Mouse (Mus musculus): ENCODE data around the gene Cep57. TPM values are rescaled to one million over a fixed set of nuclear protein-coding genes. Genes with fewer than 3 reads are reported as not detected.

Cep57 gene
- polyA plus RNA-seq, 2 experiments, result 26.2 to 34.5 TPM

DNA sequence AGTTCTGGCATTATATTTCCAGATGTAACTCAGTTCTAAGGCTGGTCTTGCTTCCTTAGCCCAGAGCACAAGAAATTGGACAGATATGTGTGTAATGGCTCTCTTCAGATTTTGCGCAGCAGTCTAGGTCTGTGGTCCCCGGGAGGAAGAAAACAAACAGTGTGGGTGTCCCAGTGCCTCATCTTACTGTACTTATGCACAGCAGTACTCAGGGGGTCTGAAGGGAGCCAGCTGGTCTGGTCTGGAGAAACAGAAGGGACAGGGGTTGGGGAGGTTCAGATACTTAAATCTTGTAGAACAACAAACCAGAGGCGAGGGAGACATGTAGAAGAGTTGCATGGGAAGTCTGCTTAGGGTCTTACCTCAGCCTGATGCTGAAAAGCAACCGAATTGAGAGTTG, 29.9 kb upstream of the Cep57 start:
- 66% methylated on average over 4 of the region's 4 CpGs for WGBS (ENCODE audit: insufficient replicate concordance)
- TF ChIP-seq CTCF (IDR thresholded peaks at IDR 0.05; ENCODE audit: low read depth), result no peak
- ATAC-seq (ENCODE audit: insufficient read depth) (no peak), DNase-seq (ENCODE audit: low read depth in 3 of 3, low spot score in 3 of 3) (no peak)
- Histone ChIP-seq H3K27me3 (ENCODE audit: control insufficient read depth, insufficient read depth, low read length) (no peaks in the 10 kb centered on the region), H3K36me3 (replicated peaks; ENCODE audit: control insufficient read depth, insufficient read depth, low read depth) (no peaks in the 10 kb centered on the region), H3K4me3 (ENCODE audit: insufficient read depth in 1 of 2, low read depth in 2 of 2, low read length in 2 of 2) (no peak overlapping the region), H3K9me3 (ENCODE audit: control insufficient read depth, low read length) (no peaks in the 10 kb centered on the region), H3K4me2 (ENCODE audit: low read depth) (no peak overlapping the region), H3K27ac (no peak overlapping the region), H3K9ac (replicated peaks) (no peak overlapping the region), H3K4me1 (replicated peaks; ENCODE audit: control insufficient read depth in 2 of 2, insufficient read depth in 2 of 2, low read length in 1 of 2) (no peaks in the 10 kb centered on the region)

DNA sequence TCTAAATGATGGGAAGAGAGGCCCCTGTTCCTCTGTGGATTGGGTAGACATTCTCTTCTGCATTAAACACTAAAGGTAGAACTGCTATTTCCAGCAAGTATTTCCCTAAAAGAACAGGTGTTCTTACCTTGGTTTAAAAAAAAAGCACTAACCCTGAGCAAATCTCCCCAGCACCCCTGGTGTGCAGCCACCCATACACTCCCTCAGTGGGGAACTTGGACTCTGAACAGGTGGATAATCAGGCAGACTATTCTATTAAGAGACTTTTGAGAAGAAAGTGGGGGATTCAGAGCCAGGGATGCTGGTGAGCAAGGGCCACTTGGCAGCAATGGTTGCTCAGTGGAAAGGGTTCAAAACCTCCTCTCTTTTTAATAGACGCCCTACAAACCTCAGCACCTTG, 29.3 kb upstream of the Cep57 start:
- WGBS (ENCODE audit: insufficient replicate concordance), result 63% methylated on average over 1 of the region's 1 CpGs
- Histone ChIP-seq H3K36me3 (replicated peaks; ENCODE audit: control insufficient read depth, insufficient read depth, low read depth) (no peaks in the 10 kb centered on the region), H3K4me2 (ENCODE audit: low read depth) (no peak overlapping the region), H3K4me1 (replicated peaks; ENCODE audit: control insufficient read depth in 2 of 2, insufficient read depth in 2 of 2, low read length in 1 of 2) (no peaks in the 10 kb centered on the region), H3K27ac (no peak overlapping the region), H3K9me3 (ENCODE audit: control insufficient read depth, low read length) (no peaks in the 10 kb centered on the region), H3K9ac (replicated peaks) (no peak overlapping the region), H3K4me3 (ENCODE audit: insufficient read depth in 1 of 2, low read depth in 2 of 2, low read length in 2 of 2) (no peak overlapping the region), H3K27me3 (ENCODE audit: control insufficient read depth, insufficient read depth, low read length) (no peaks in the 10 kb centered on the region)
- TF ChIP-seq CTCF (IDR thresholded peaks at IDR 0.05; ENCODE audit: low read depth) (no peak), EP300 (IDR thresholded peaks at IDR 0.05; ENCODE audit: low read depth) (no peak)
- ATAC-seq (ENCODE audit: insufficient read depth) (no peak), DNase-seq (ENCODE audit: low read depth in 3 of 3, low spot score in 3 of 3) (no peak)

DNA sequence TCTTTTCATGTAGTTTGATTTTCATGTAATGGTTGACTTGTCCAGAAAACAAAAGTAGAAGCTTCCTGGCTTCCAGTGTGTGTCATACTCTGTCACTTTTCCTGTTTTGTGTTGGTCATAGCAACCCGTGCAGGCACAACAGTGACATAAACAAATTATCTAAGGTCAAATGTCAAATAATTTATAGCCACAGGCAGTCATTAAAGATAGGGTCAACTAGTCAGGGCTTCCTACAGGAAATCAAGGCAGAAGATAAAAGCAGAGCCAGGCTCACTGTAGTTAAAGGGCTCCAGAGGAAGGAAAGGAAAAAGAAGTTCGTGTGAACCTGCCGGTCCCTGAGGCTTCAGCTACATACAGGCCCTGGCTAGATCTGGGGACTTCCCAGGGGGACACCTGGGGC, 27.0 kb upstream of the Cep57 start:
- Histone ChIP-seq H3K36me3 (replicated peaks; ENCODE audit: control insufficient read depth, insufficient read depth, low read depth) (no peaks in the 10 kb centered on the region), H3K4me3 (ENCODE audit: insufficient read depth in 1 of 2, low read depth in 2 of 2, low read length in 2 of 2) (no peak overlapping the region), H3K27ac (no peak overlapping the region), H3K4me1 (replicated peaks; ENCODE audit: control insufficient read depth in 2 of 2, insufficient read depth in 2 of 2, low read length in 1 of 2) (no peaks in the 10 kb centered on the region), H3K9ac (replicated peaks) (no peak overlapping the region), H3K27me3 (ENCODE audit: control insufficient read depth, insufficient read depth, low read length) (no peaks in the 10 kb centered on the region), H3K4me2 (ENCODE audit: low read depth) (no peak overlapping the region), H3K9me3 (ENCODE audit: control insufficient read depth, low read length) (no peaks in the 10 kb centered on the region)
- TF ChIP-seq EP300 (IDR thresholded peaks at IDR 0.05; ENCODE audit: low read depth), result no peak
- TF ChIP-seq CTCF (IDR thresholded peaks at IDR 0.05; ENCODE audit: low read depth), result no peak
- DNase-seq (ENCODE audit: low read depth in 3 of 3, low spot score in 3 of 3) (no peak), ATAC-seq (ENCODE audit: insufficient read depth) (no peak)
- 35% methylated on average over 3 of the region's 3 CpGs for WGBS (ENCODE audit: insufficient replicate concordance)

DNA sequence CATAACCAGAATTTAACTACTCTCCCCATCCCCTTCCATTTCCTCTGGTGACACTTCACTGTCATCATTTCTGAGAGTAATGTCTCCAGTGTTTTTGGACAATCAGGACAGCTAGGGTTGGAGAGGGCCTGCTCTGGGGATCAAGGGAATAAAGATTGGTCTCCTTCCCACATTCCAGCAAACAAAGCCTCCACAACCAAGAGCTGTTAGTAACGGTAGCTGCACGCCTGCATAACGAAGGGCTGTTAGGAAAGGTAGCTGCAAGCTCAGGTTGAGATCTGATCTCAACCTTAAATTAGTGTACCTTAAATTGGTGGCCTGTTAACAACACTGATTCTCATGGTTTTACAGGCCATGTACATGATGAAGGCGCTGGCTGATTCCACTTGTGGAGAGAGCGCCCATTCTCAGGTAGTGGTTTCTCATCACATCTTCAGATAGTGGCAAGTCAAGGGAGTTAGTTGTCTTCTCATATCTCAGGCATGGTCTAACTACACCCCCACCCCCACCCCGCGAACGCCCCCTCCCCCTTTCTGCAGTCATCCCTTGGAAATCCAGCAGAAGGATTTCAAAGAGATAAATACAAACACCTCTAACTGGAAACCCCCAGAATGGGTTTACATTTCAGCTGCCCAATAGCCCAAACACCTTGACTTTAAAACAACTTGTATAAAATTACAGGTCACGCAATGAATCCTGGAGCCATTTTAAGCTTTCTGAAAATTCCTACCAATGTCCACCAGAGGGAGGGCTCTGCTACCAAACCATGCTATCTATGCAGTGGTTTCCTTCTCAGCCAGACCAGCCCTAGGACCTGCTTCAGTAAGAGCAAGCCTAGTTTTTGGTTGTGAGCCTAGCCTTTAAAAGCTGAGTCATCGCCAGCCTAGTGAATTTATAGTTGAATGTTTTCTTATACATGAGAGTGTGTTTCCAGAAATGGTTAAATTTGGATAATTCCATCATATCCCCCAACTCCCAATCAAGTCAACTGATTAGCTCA, 21.9 kb upstream of the Cep57 start:
- Histone ChIP-seq H3K36me3 (replicated peaks; ENCODE audit: control insufficient read depth, insufficient read depth, low read depth) (peaks cover 5% of the 10 kb centered on the region), H3K4me1 (replicated peaks; ENCODE audit: control insufficient read depth in 2 of 2, insufficient read depth in 2 of 2, low read length in 1 of 2) (no peaks in the 10 kb centered on the region), H3K9ac (replicated peaks) (no peak overlapping the region), H3K9me3 (ENCODE audit: control insufficient read depth, low read length) (no peaks in the 10 kb centered on the region), H3K4me2 (ENCODE audit: low read depth) (no peak overlapping the region), H3K4me3 (ENCODE audit: insufficient read depth in 1 of 2, low read depth in 2 of 2, low read length in 2 of 2) (no peak overlapping the region), H3K27me3 (ENCODE audit: control insufficient read depth, insufficient read depth, low read length) (no peaks in the 10 kb centered on the region), H3K27ac (no peak overlapping the region)
- TF ChIP-seq CTCF (IDR thresholded peaks at IDR 0.05; ENCODE audit: low read depth), result peak; percentile 51
- TF ChIP-seq EP300 (IDR thresholded peaks at IDR 0.05; ENCODE audit: low read depth), result no peak
- DNase-seq (ENCODE audit: low read depth in 3 of 3, low spot score in 3 of 3) (no peak), ATAC-seq (ENCODE audit: insufficient read depth) (no peak)
- WGBS (ENCODE audit: insufficient replicate concordance), result 72% methylated on average over 10 of the region's 10 CpGs

DNA sequence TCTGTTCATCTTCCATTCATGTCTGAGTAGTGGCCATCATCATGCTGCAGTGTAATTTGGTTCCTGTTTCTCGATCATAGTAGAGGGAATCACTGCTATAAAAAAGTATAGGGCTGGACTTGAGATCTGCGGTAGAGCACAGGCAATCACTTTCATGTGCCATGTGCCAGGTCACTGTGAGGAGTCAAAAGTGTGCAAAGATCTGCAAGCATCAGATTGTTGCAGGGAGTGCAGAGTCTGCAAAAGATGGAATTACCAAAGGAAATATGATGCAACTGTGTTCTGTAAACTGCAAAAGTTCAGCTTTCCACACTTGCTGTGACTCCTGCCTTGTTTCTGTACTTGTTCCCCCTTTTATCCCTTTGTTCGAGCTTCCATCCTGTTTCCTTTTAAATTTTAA, 20.7 kb upstream of the Cep57 start:
- ATAC-seq (ENCODE audit: insufficient read depth), result no peak
- no peak overlapping the region for H3K4me2 ChIP-seq (ENCODE audit: low read depth)
- H3K36me3 ChIP-seq (replicated peaks; ENCODE audit: control insufficient read depth, insufficient read depth, low read depth), result peaks cover 10% of the 10 kb centered on the region
- DNase-seq (ENCODE audit: low read depth in 3 of 3, low spot score in 3 of 3), result no peak
- H3K4me3 ChIP-seq (ENCODE audit: insufficient read depth in 1 of 2, low read depth in 2 of 2, low read length in 2 of 2), result no peak overlapping the region
- no peak overlapping the region for H3K9ac ChIP-seq (replicated peaks)
- no peak overlapping the region for H3K27ac ChIP-seq
- 64% methylated on average over 3 of the region's 3 CpGs for WGBS (ENCODE audit: insufficient replicate concordance)
- H3K4me1 ChIP-seq (replicated peaks; ENCODE audit: control insufficient read depth in 2 of 2, insufficient read depth in 2 of 2, low read length in 1 of 2), result no peaks in the 10 kb centered on the region
- no peaks in the 10 kb centered on the region for H3K27me3 ChIP-seq (ENCODE audit: control insufficient read depth, insufficient read depth, low read length)
- H3K9me3 ChIP-seq (ENCODE audit: control insufficient read depth, low read length), result no peaks in the 10 kb centered on the region
- TF ChIP-seq CTCF (IDR thresholded peaks at IDR 0.05; ENCODE audit: low read depth), result no peak
- TF ChIP-seq EP300 (IDR thresholded peaks at IDR 0.05; ENCODE audit: low read depth), result no peak
